Mouse (Mus musculus) thymus, adult 2 months (tissue): Measurements from ENCODE around the gene Zfp964. TPM values are rescaled to one million over a fixed set of nuclear protein-coding genes. Genes with fewer than 3 reads are reported as not detected.
"Not testable (repeated sequence)": the region's sequence is repeated elsewhere in the genome, so short reads cannot be mapped to it uniquely, and the experiment has no call there.

Source experiments
- DNase-seq: peaks from one replicate; pipeline ENCODE4 v3.0.0; 2021
- H3K27ac ChIP-seq: fragments of 200-500 bp; 2 replicates; pipeline ENCODE4 v1.5.1; 2012; ENCODE audit warnings: low read length, control low read depth; ENCODE audit not compliant: control insufficient read depth, insufficient read depth
- H3K27me3 ChIP-seq: fragments of 200-500 bp; 2 replicates; pipeline ENCODE4 v1.6.1; 2012; ENCODE audit warnings: mild to moderate bottlenecking, low read length, moderate library complexity, mixed read lengths; ENCODE audit not compliant: control insufficient read depth, insufficient read depth
- H3K36me3 ChIP-seq: fragments of 200-500 bp; 2 replicates; pipeline ENCODE4 v1.6.1; 2012; ENCODE audit warnings: mild to moderate bottlenecking, low read length, moderate library complexity; ENCODE audit not compliant: control insufficient read depth, insufficient read depth
- H3K4me1 ChIP-seq: fragments of 200-500 bp; replicated peaks from 2 replicates; pipeline ENCODE4 v1.6.1; 2012; ENCODE audit warnings: low read length; ENCODE audit not compliant: control insufficient read depth, insufficient read depth
- H3K4me3 ChIP-seq: fragments of 200-500 bp; 2 replicates; pipeline ENCODE4 v1.5.1; 2012; ENCODE audit warnings: mild to moderate bottlenecking, low read length, control low read depth, moderate library complexity; ENCODE audit not compliant: control insufficient read depth, insufficient read depth
- CTCF ChIP-seq: fragments of 200-500 bp; IDR thresholded peaks from 2 replicates; pipeline ENCODE4 v1.5.1; 2012; ENCODE audit warnings: mild to moderate bottlenecking, control low read depth, low read length, moderate library complexity, borderline replicate concordance; ENCODE audit not compliant: control insufficient read depth, poor library complexity, insufficient read depth; ENCODE audit errors: extremely low read depth
- POLR2A ChIP-seq: fragments of 200-500 bp; IDR thresholded peaks from 2 replicates; pipeline ENCODE4 v1.6.1; 2012; ENCODE audit warnings: mild to moderate bottlenecking, low read length, control low read depth, moderate library complexity; ENCODE audit not compliant: control insufficient read depth, poor library complexity, insufficient read depth; ENCODE audit errors: extremely low read depth
- WGBS: fragments of 180-500 bp; shearing (Covaris S2); methylation state at CpG from one replicate; pipeline ENCODE4 v1.1.7; 2018; 5-methylcytosine and 5-hydroxymethylcytosine counted together
- polyA plus RNA-seq: library from polyadenylated mRNA; depleted of rRNA; stranded (reverse); fragments of >200 nt; gene quantifications from 2 replicates; pipeline ENCODE4 v1.2.3, GENCODE M21; 2012; rRNA removed

The Zfp964 gene
- polyA plus RNA-seq, 1 experiment = 0.27 TPM

- TF ChIP-seq CTCF (no peak), POLR2A (no peak)
- H3K27ac ChIP-seq = no peak overlapping the region
- peaks cover 33% of the 10 kb centered on the region for H3K36me3 ChIP-seq
- no peaks in the 10 kb centered on the region for H3K27me3 ChIP-seq
- 72% methylated on average over 6 of the region's 6 CpGs for WGBS
- DNase-seq = no peak
- H3K4me1 ChIP-seq = peaks cover 6% of the 10 kb centered on the region
- no peak overlapping the region for H3K4me3 ChIP-seq
These were observed 47.5 kb downstream of the Zfp964 start for GRCm38 (mm10) chr8:69701810-69702209.

GRCm38 (mm10) chr8:69710624-69711023 lies 56.3 kb downstream of the Zfp964 start, which contains the start of gene Zfp869:
Gene Zfp869 (minus strand): TSS chr8:69710724.
- not testable (repeated sequence) for H3K4me1 ChIP-seq, DNase-seq, H3K27ac ChIP-seq, H3K27me3 ChIP-seq, H3K4me3 ChIP-seq
- peaks cover 50% of the 10 kb centered on the region for H3K36me3 ChIP-seq
- over 99% methylated on average over 10 of the region's 10 CpGs for WGBS

GRCm38 (mm10) chr8:69713516-69713915 lies 59.2 kb downstream of the Zfp964 start:
- no peak for DNase-seq
- peaks cover 22% of the 10 kb centered on the region for H3K36me3 ChIP-seq
- H3K4me1 ChIP-seq = peaks cover 8% of the 10 kb centered on the region
- H3K27me3 ChIP-seq = no peaks in the 10 kb centered on the region
- TF ChIP-seq POLR2A = no peak
- no peak for TF ChIP-seq CTCF
- H3K4me3 ChIP-seq = no peak overlapping the region
- WGBS = 95% methylated on average over 8 of the region's 8 CpGs
- H3K27ac ChIP-seq = no peak overlapping the region

GRCm38 (mm10) chr8:69715366-69715765 lies 61.1 kb downstream of the Zfp964 start:
- Histone ChIP-seq H3K27me3 (no peaks in the 10 kb centered on the region), H3K27ac (no peak overlapping the region), H3K36me3 (peaks cover 4% of the 10 kb centered on the region; the same call in 1 of the 2 replicates), H3K4me1 (peaks cover 8% of the 10 kb centered on the region), H3K4me3 (no peak overlapping the region)
- 86% methylated on average over 6 of the region's 6 CpGs for WGBS
- TF ChIP-seq CTCF (no peak), POLR2A (no peak)
- DNase-seq = no peak

Other genes with a start within 250 kb of the Zfp964 start
- gene Gm9495, start 200.9 kb upstream of the Zfp964 start, polyA plus RNA-seq = not detected in 2 replicates
- not detected in 2 replicates for gene Gm7697, start 131.5 kb upstream of the Zfp964 start, polyA plus RNA-seq
- 10.3 and 10.4 TPM in 2 replicates for gene Zfp868, start 28.9 kb upstream of the Zfp964 start, polyA plus RNA-seq
- gene Zfp869, start 56.2 kb downstream of the Zfp964 start, polyA plus RNA-seq = 3.8 and 4.1 TPM in 2 replicates
- 2.1 and 3.3 TPM in 2 replicates for gene Zfp963, start 95.5 kb downstream of the Zfp964 start, polyA plus RNA-seq
- 1.3 TPM in 1 of 2 replicates, not detected in the other for gene Gm20422, start 120.4 kb downstream of the Zfp964 start, polyA plus RNA-seq
- gene Atp13a1, start 136.7 kb downstream of the Zfp964 start, polyA plus RNA-seq = 213 and 231 TPM in 2 replicates
- 24.4 and 25.6 TPM in 2 replicates for gene Zfp866, start 136.7 kb downstream of the Zfp964 start, polyA plus RNA-seq
- 169 and 195 TPM in 2 replicates for gene Gmip, start 154.2 kb downstream of the Zfp964 start, polyA plus RNA-seq
- 10.3 and 12.0 TPM in 2 replicates for gene Lpar2, start 167.9 kb downstream of the Zfp964 start, polyA plus RNA-seq
- gene Pbx4, start 178.0 kb downstream of the Zfp964 start, polyA plus RNA-seq = 29.0 and 34.2 TPM in 2 replicates
- gene Cilp2, start 233.2 kb downstream of the Zfp964 start, polyA plus RNA-seq = 0.75 and 2.2 TPM in 2 replicates
- 1.3 and 1.8 TPM in 2 replicates for gene Tssk6, start 247.7 kb downstream of the Zfp964 start, polyA plus RNA-seq
- 120 and 150 TPM in 2 replicates for gene Ndufa13, start 248.1 kb downstream of the Zfp964 start, polyA plus RNA-seq
- gene Yjefn3, start 248.2 kb downstream of the Zfp964 start, polyA plus RNA-seq = 8.0 and 11.7 TPM in 2 replicates